Mouse (Mus musculus) heart, embryonic 15.5 days (tissue): ENCODE data around the gene Ube2h. TPM values are rescaled to one million over a fixed set of nuclear protein-coding genes. Genes with fewer than 3 reads are reported as not detected.

Source experiments
- microRNA counts: library from miRNA; unstranded; fragments of <30 nt; microRNA quantifications from one replicate; lab custom pipeline; 2016
- microRNA-seq: library from miRNA; unstranded; fragments of <30 nt; microRNA quantifications from one replicate; pipeline ENCODE4, GENCODE M21; 2016
- polyA plus RNA-seq: library from polyadenylated mRNA; unstranded; fragments of >200 nt; fragmentation: Nextera tagmentation; extraction: Ambion mirVana; gene quantifications from 2 replicates; pipeline ENCODE4 v1.2.1, GENCODE M21; 2015

Gene Ube2h
- polyA plus RNA-seq, 1 experiment from 2014 or later = 40.9 TPM

MicroRNAs within 50 kb of the gene (microRNA counts, 519-probe panel; counts per million panel counts)
- not detected for microRNA mmu-miR-182 (lab: Ali Mortazavi, UCI)
- not detected for microRNA mmu-miR-183 (lab: Ali Mortazavi, UCI)
- microRNA mmu-miR-96 (lab: Ali Mortazavi, UCI) = 2,235 counts per million, percentile 33 among the panel's probes with 10 or more counts

Small RNAs within 50 kb of the gene (microRNA-seq; reads per million reads assigned to microRNA genes)
- 1,060 reads per million, percentile 79 among the genes with 10 or more reads in this experiment for gene Mir182
- gene Mir183 = 954 reads per million, percentile 78 among the genes with 10 or more reads in this experiment
- 332 reads per million, percentile 67 among the genes with 10 or more reads in this experiment for gene Mir96

Other genes with a start within 250 kb of the Ube2h start
- 36.1 and 42.4 TPM in 2 replicates for gene Zc3hc1, start 86.5 kb upstream of the Ube2h start, polyA plus RNA-seq
- gene Klhdc10, start 97.3 kb upstream of the Ube2h start, polyA plus RNA-seq = 14.8 and 19.5 TPM in 2 replicates
- 19.8 and 26.5 TPM in 2 replicates for gene Tmem209, start 205.2 kb upstream of the Ube2h start, polyA plus RNA-seq
- 0.14 TPM in 1 of 2 replicates, not detected in the other for gene Ssmem1, start 205.3 kb upstream of the Ube2h start, polyA plus RNA-seq
- 2.1 and 3.9 TPM in 2 replicates for gene Cpa2, start 237.0 kb upstream of the Ube2h start, polyA plus RNA-seq